Mouse (Mus musculus) embryonic facial prominence, embryonic 10.5 days (tissue): ENCODE measurements at regions not wholly inside any gene's neighbourhood (a gene's known extent, or its start where the extent isn't known, plus 50 kb on each side); places are given as distances from the start of the nearest gene placed in this dataset.

ENCODE experiments used
- DNase-seq: peaks from one replicate; pipeline ENCODE4 v3.0.0-alpha.2; 2017; ENCODE audit warnings: low spot score
- H3K27ac ChIP-seq: fragments of 300-500 bp; sonication (generic); replicated peaks from 2 replicates; pipeline ENCODE4 v1.5.1; 2016; ENCODE audit warnings: mild to moderate bottlenecking
- H3K27me3 ChIP-seq: fragments of 300-500 bp; sonication (generic); replicated peaks from 2 replicates; pipeline ENCODE4 v1.6.1; 2016; ENCODE audit warnings: low read depth, mild to moderate bottlenecking; ENCODE audit not compliant: poor library complexity, severe bottlenecking
- H3K36me3 ChIP-seq: fragments of 300-500 bp; sonication (generic); replicated peaks from 2 replicates; pipeline ENCODE4 v1.6.1; 2016; ENCODE audit warnings: mild to moderate bottlenecking, moderate library complexity
- H3K4me1 ChIP-seq: fragments of 300-500 bp; sonication (generic); 2 replicates; pipeline ENCODE4 v1.6.1; 2016
- H3K4me3 ChIP-seq: fragments of 300-500 bp; sonication (generic); 2 replicates; pipeline ENCODE4 v1.5.1; 2016; ENCODE audit warnings: mild to moderate bottlenecking, moderate library complexity
- H3K9me3 ChIP-seq: fragments of 300-500 bp; sonication (generic); 2 replicates; pipeline ENCODE4 v1.6.1; 2016; ENCODE audit warnings: mild to moderate bottlenecking
- WGBS: fragments of 180-500 bp; shearing (Covaris S2); methylation state at CpG from one replicate; pipeline ENCODE4 v1.1.7; 2016; 5-methylcytosine and 5-hydroxymethylcytosine counted together

DNA sequence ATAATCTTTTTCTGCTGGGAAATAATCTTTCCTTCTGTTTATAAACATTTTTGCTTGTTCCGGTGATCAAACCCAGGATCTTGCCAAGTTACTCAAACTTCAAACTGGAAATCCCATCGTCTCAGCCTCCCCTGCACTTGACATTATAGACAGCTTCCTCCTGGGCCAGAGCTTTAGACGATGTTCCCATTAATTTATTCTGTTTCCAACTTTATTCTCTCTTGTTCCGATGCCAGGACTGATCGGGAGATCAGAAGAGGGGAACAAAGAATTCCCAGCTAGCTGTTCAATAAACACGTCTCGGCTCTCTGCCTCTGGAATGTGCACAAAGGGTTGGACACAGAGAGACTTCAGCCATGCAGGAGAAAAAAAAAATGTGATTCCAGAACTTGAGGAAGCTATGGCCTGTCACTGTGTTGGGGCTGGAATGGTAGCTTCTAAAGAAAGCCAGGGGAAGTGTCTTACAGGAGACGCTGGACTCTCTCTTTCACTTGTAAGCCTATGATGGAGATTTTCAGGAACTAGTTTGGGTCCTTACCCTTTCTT is 281.5 kb upstream of the Hs6st1 start:
- no peak for DNase-seq
- 83% methylated on average over 8 of the region's 8 CpGs for WGBS
- Histone ChIP-seq H3K27ac (no peak overlapping the region), H3K27me3 (no peaks in the 10 kb centered on the region), H3K36me3 (no peaks in the 10 kb centered on the region), H3K9me3 (no peaks in the 10 kb centered on the region), H3K4me1 (no peaks in the 10 kb centered on the region), H3K4me3 (no peak overlapping the region)

DNA sequence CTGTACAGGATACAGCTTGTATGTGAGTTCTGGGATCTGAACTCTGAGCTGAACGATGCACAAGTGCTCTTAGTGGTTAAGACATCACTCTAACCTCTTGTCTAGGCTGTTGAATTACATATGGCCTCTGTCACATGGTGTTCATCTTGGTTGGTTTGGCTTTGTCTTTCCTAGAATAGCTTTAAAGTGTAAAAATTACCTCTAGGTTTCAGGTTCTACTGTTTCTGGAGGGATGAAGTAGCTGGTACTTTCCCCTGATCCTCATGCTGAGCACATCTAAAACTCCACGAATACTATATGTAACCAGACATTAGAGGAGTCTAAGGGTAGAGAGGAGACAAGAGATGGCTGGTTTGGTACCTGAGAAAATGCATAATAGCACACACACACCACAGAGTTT is 271.1 kb upstream of the Hs6st1 start:
- no peaks in the 10 kb centered on the region for H3K9me3 ChIP-seq
- no peaks in the 10 kb centered on the region for H3K36me3 ChIP-seq
- H3K27ac ChIP-seq, result no peak overlapping the region
- DNase-seq, result no peak
- H3K4me1 ChIP-seq, result no peaks in the 10 kb centered on the region
- WGBS, result 73% methylated on average over 2 of the region's 2 CpGs
- no peaks in the 10 kb centered on the region for H3K27me3 ChIP-seq
- no peak overlapping the region for H3K4me3 ChIP-seq

DNA sequence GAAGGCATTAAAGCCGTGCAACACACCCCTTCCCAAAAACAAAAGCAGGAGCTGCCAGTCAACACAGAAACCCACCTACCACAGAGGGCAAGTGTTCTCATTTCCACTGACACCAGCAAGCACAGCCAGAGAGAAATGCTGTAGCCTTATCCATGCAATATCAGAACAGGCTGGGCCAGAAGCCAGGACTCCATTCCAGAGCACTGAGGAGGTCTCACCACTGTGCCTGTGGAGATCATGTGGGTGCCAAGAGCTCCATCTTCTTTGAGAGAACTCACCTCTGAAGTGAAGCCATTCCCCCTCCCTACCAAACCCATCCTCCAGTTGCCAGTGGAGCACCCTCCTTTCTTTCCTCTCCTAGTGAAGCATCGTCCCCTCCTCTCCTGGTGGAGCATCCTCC is 270.7 kb upstream of the Hs6st1 start:
- Histone ChIP-seq H3K4me1 (no peaks in the 10 kb centered on the region), H3K27ac (no peak overlapping the region), H3K9me3 (no peaks in the 10 kb centered on the region), H3K27me3 (no peaks in the 10 kb centered on the region), H3K36me3 (no peaks in the 10 kb centered on the region), H3K4me3 (no peak overlapping the region)
- WGBS, result 77% methylated on average over 2 of the region's 2 CpGs
- DNase-seq, result no peak

DNA sequence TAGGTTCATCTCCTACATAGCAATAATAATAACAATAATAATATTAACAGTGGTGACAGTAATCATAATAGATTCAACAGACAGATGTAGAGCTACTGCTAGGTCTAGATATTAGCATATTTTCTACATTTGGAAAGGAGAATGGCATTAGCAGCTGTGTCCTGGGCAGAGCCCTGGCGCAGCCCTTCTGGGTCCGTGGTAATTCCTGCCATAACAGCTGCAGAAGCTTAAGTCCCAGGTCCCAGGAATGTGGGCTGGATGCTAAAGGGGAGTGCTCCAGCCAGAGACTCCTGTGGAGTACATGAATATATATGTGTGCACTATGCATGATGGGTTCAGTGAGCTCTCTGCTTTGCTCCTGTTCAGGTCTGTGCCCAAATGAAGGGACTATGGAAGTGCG is 262.7 kb upstream of the Hs6st1 start:
- no peaks in the 10 kb centered on the region for H3K27me3 ChIP-seq
- no peak overlapping the region for H3K4me3 ChIP-seq
- no peak for DNase-seq
- WGBS, result 86% methylated on average over 3 of the region's 3 CpGs
- no peaks in the 10 kb centered on the region for H3K36me3 ChIP-seq
- H3K27ac ChIP-seq, result no peak overlapping the region
- H3K4me1 ChIP-seq, result no peaks in the 10 kb centered on the region
- H3K9me3 ChIP-seq, result no peaks in the 10 kb centered on the region

DNA sequence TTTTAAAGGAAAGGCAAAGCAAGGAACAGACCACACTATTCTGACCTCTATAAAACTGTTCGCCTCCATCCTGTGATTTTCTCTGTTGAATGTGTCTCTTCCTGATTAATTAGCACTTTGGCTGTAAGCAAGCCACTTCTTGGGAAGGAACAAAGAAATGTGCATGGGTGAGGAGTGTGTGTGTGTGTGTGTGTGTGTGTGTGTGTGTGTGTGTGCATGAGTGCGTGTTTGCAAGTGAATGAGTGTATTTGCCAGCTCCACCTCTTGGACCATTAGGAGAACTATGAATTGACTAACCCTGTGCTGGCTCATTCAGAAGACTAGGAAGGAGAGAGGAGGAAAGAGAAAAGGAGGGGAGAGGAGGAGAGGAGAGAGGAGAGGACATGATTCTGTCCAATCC is 261.9 kb upstream of the Hs6st1 start:
- Histone ChIP-seq H3K36me3 (no peaks in the 10 kb centered on the region), H3K4me3 (no peak overlapping the region), H3K4me1 (no peaks in the 10 kb centered on the region), H3K9me3 (no peaks in the 10 kb centered on the region), H3K27ac (no peak overlapping the region), H3K27me3 (no peaks in the 10 kb centered on the region)
- 68% methylated on average over 2 of the region's 2 CpGs for WGBS
- DNase-seq, result no peak

DNA sequence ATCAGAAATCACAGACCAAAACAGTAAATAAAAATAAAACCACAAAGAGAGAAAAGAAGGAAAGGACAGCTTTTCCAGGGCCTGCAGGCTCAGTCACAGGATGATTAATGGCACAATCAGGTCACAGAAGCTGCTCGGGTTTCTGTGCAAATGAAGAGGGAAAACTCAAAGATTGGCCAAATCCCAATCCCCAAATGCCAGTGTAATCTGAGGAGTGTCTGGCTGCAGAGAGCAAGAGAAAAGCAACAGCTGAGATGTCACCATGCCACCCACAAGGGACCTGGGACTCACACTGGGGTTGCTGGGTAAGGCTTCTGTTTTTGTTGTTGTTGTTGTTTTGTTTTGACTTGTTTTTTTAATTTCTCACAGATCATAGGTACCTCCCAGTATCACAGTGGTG is 261.5 kb upstream of the Hs6st1 start:
- no peaks in the 10 kb centered on the region for H3K36me3 ChIP-seq
- H3K27ac ChIP-seq, result no peak overlapping the region

DNA sequence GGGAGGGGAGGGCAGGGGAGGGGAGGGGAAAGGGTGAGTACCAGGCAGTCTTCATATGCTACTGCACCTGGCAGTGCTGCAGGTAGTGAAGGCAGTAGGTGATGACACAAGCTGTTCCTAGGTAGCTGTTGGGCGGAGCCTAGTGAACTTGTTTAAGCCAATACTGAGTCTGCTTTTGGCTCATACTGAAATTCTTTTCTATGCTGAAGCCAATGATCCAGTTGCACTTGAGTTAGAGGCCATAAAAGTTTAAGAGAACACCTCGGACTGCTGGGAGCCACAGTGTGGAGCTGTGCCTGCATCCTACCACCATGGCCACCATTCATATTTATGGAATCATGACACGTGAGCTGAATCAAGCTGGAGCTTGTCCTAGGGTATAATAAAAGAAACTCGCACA is 259.3 kb upstream of the Hs6st1 start:
- Histone ChIP-seq H3K27ac (no peak overlapping the region), H3K4me3 (no peak overlapping the region), H3K36me3 (no peaks in the 10 kb centered on the region), H3K9me3 (no peaks in the 10 kb centered on the region), H3K27me3 (no peaks in the 10 kb centered on the region), H3K4me1 (no peaks in the 10 kb centered on the region)
- 93% methylated on average over 4 of the region's 4 CpGs for WGBS
- no peak for DNase-seq

More for the DNA sequence above, 261.5 kb upstream of the Hs6st1 start:
- H3K9me3 ChIP-seq, result no peaks in the 10 kb centered on the region
- no peaks in the 10 kb centered on the region for H3K27me3 ChIP-seq
- 26% methylated on average over 1 of the region's 1 CpGs for WGBS
- no peak overlapping the region for H3K4me3 ChIP-seq
- H3K4me1 ChIP-seq, result no peaks in the 10 kb centered on the region
- no peak for DNase-seq

DNA sequence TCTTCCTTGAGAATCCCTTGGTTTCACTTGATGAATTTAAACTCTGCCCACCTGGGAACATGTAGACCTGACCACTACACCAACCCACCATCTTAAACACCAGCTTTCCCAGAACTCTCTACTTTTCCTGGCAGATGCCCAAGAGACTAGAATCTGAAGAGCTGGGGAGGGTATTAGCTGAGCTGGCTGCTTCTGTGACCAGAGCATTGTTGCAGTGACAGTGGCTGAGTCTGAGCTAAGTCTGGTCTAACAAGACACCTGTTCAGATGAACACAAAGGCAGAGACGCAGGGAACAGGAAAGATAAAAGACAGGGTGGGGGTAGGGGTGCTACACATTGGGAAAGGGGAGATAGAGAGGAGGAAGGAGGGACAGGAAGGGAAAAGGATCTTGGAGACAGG is 258.9 kb upstream of the Hs6st1 start:
- Histone ChIP-seq H3K4me1 (no peaks in the 10 kb centered on the region), H3K36me3 (no peaks in the 10 kb centered on the region), H3K9me3 (no peaks in the 10 kb centered on the region), H3K27me3 (no peaks in the 10 kb centered on the region), H3K27ac (no peak overlapping the region), H3K4me3 (no peak overlapping the region)
- no peak for DNase-seq
- WGBS, result 63% methylated on average over 1 of the region's 1 CpGs

DNA sequence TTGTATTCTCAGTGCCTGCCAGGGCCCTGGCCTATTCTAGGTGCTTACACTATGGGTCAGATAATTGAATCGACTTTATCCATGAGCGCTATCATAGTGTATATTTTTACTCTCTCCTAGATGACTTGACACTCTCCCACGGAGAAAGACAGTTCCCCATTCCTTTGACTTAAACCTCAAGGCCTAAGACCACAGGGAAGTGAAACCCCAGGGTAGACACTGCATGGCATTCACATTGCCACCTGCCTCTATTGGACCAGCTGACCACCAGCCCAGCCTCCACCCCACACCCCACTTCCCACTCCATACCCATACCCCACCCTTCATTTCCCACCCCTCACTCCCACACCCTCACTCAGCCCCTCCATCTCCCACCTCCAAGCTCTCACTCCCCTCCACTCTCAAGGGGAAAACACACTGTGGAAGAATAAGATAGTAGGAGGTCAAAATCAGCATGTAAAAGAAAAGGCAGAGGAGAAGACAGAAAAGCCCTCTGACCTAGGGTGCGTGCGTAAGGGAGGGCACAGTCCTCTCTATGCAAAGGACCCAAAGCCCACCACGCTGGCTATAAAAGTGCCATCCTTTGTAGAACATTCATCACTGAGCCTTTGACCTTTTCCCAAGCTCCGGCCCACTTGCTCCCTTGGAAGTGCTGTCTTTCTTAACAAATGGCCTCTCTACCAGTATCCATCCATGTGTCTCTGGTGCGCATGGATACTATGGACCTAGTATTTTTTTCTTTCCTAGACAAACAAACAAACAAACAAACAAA is 257.4 kb upstream of the Hs6st1 start:
- H3K9me3 ChIP-seq, result no peaks in the 10 kb centered on the region
- H3K4me1 ChIP-seq, result no peaks in the 10 kb centered on the region
- WGBS, result 90% methylated on average over 8 of the region's 8 CpGs
- no peak for DNase-seq
- no peaks in the 10 kb centered on the region for H3K36me3 ChIP-seq
- H3K27ac ChIP-seq, result no peak overlapping the region
- no peak overlapping the region for H3K4me3 ChIP-seq
- H3K27me3 ChIP-seq, result no peaks in the 10 kb centered on the region

DNA sequence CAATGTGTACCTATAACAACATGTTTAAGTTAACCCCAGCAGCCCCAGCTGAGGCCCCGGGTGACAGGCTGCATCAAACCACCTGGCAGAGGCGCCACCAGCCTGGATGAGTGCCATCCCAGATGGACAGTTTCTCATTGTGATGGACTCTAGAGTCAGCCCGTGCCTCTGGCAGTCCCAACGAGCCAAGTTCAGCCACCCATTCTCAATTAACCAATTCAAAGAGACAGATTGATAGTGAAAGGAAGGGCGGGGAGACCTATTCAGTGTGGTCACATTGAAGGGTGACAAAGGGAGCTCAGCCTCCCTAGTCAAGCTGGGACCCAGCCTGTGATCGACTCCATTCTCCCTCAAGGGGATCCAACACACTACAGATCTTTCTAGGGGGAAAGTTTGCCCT is 256.8 kb upstream of the Hs6st1 start:
- Histone ChIP-seq H3K4me1 (no peaks in the 10 kb centered on the region), H3K36me3 (no peaks in the 10 kb centered on the region), H3K4me3 (no peak overlapping the region), H3K9me3 (no peaks in the 10 kb centered on the region), H3K27ac (no peak overlapping the region), H3K27me3 (no peaks in the 10 kb centered on the region)
- DNase-seq, result no peak
- WGBS, result 73% methylated on average over 6 of the region's 6 CpGs

DNA sequence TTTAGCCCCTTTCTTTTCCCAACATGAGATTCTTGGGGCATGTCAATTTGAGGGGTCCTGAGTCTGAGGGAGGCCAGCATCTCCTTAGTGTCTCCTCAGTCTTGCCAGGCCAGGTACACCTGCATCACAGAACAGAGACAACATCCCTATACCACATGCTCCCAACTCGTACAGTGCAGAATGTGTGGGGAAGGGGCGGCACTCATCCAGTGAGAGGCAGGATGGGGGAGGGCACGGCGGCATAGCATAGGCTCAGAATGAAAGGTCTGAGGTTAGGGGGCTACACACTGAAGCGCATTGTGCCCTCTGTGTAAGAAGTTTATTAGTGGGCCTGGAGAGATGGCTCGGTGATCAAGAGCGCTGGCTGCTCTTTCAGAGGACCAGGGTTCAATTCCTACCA is 256.4 kb upstream of the Hs6st1 start:
- Histone ChIP-seq H3K27ac (no peak overlapping the region), H3K36me3 (no peaks in the 10 kb centered on the region), H3K4me1 (no peaks in the 10 kb centered on the region), H3K27me3 (no peaks in the 10 kb centered on the region), H3K9me3 (no peaks in the 10 kb centered on the region), H3K4me3 (no peak overlapping the region)
- no peak for DNase-seq
- 89% methylated on average over 7 of the region's 7 CpGs for WGBS

DNA sequence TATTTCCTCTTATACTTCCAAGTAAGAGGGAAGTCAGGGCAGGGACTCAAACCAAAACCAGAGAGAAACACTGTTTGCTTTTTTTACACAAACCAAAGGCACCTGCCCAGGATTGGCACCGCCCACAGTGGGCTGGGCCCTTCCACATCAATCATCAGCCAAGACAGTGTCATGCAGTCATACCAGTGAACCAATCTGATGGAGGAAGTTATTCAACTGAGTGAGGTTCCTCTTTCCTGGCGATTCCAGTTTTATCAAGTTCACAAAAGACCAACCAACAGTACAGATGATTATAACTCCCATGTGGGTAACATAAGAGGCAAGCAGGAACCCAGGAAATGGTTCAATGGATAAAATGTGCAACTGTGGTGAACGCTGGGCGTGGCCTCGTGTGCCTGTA is 254.6 kb upstream of the Hs6st1 start:
- Histone ChIP-seq H3K9me3 (no peaks in the 10 kb centered on the region), H3K27me3 (no peaks in the 10 kb centered on the region), H3K4me1 (no peaks in the 10 kb centered on the region), H3K36me3 (no peaks in the 10 kb centered on the region), H3K27ac (no peak overlapping the region), H3K4me3 (no peak overlapping the region)
- no peak for DNase-seq
- WGBS, result 87% methylated on average over 5 of the region's 5 CpGs

DNA sequence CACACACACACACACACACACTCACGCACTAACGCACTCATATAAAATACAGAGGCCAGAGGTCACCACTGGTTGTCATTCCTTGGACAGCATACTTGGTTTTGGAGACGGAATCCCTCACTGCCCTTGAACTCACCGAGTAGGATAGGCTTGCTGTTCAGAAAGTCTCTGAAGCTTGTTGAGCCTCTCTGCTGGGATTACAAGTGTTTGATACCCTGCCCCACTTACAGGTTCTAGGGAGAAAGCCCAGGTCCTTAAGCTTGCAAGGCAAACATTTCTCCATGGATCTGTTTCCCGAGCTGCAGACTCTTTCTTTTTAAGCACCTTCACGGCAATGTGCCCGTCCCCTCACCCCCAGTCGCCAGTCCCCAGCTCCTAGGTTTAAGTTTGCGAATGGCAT is 254.0 kb upstream of the Hs6st1 start:
- Histone ChIP-seq H3K9me3 (no peaks in the 10 kb centered on the region), H3K36me3 (no peaks in the 10 kb centered on the region), H3K4me1 (no peaks in the 10 kb centered on the region), H3K27ac (no peak overlapping the region), H3K4me3 (no peak overlapping the region), H3K27me3 (no peaks in the 10 kb centered on the region)
- WGBS, result 86% methylated on average over 9 of the region's 9 CpGs
- DNase-seq, result no peak
